In the genomic region with DNA sequence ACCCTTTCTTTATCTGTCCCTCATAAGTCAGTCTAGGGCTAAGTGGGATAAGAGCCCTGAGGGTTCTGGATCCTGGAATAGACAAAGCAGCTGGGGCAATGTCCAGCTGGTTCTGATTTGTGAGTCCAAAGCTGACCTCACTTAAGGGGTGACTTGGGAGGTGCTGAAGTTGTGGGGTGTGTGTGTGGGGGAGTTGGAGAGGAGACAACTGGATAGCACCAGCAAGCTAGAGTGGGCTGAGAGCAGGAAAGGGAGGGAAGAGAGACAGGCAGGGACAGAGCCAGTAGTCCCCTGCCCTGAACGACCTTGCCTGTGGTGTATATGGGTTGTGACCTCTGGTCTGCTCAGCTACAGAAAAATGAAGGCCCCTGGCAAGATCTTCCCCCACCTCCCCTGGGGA, we compare ENCODE assay signal across 15 mouse cellular contexts. TPM values are rescaled to one million over a fixed set of nuclear protein-coding genes. Genes with fewer than 3 reads are reported as not detected.
A peak's percentile ranks its signal among the peaks of the same experiment; 100 is the strongest.
DNase-seq lines count a peak whose midpoint lies in the region; ATAC-seq and TF ChIP-seq lines count a peak whose summit lies in the region.
"Had no signal": no experiment of that assay in that cellular context is flagged by ENCODE, and none has a peak within 500 bp of the region (broad histone marks: within the 10 kb centered on the region; RNA-seq: fewer than 3 reads in every experiment).

No protein-coding gene starts in this region.

- peak overlapping the region; percentile 57 for H3K9ac ChIP-seq in forebrain, embryonic 13.5 days
- peak overlapping the region; percentile 28; the same call in 1 of the 2 replicates for H3K9ac ChIP-seq in hindbrain, postnatal 0 days (replicated peaks; ENCODE audit: low read length)
- H3K9ac ChIP-seq in neural tube, embryonic 14.5 days (replicated peaks; ENCODE audit: low read depth, low read length) = no peak overlapping the region
- H3K9ac ChIP-seq: lung, embryonic 14.5 days had no signal

- peaks cover 64% of the 10 kb centered on the region for H3K4me1 ChIP-seq in forebrain, embryonic 13.5 days
- H3K4me1 ChIP-seq in hindbrain, postnatal 0 days (ENCODE audit: insufficient read depth, low read length) = peaks cover 24% of the 10 kb centered on the region
- peaks cover 60% of the 10 kb centered on the region for H3K4me1 ChIP-seq in neural tube, embryonic 14.5 days (ENCODE audit: control insufficient read depth, insufficient read depth, low read length)

- H3K9me3 ChIP-seq in forebrain, embryonic 13.5 days (replicated peaks) = no peaks in the 10 kb centered on the region
- no peaks in the 10 kb centered on the region for H3K9me3 ChIP-seq in hindbrain, postnatal 0 days (ENCODE audit: low read length)
- H3K9me3 ChIP-seq in neural tube, embryonic 14.5 days (ENCODE audit: control insufficient read depth, low read length) = no peaks in the 10 kb centered on the region

- peak overlapping the region; percentile 26 for H3K4me3 ChIP-seq in forebrain, embryonic 13.5 days
- no peak overlapping the region for H3K4me3 ChIP-seq in hindbrain, postnatal 0 days (ENCODE audit: low read length)
- peak overlapping the region; percentile 11; the same call in 1 of the 2 replicates for H3K4me3 ChIP-seq in neural tube, embryonic 14.5 days (ENCODE audit: low read depth, low read length)
- H3K4me3 ChIP-seq: erythroblast, embryonic 14.5 days had no signal

- no peaks in the 10 kb centered on the region for H3K36me3 ChIP-seq in forebrain, embryonic 13.5 days (ENCODE audit: poor library complexity, severe bottlenecking)
- no peaks in the 10 kb centered on the region for H3K36me3 ChIP-seq in hindbrain, postnatal 0 days (ENCODE audit: insufficient read depth, low read length)
- H3K36me3 ChIP-seq in neural tube, embryonic 14.5 days (ENCODE audit: control insufficient read depth, insufficient read depth, low read length) = no peaks in the 10 kb centered on the region

- peak; percentile 20 for DNase-seq in kidney, postnatal 10 days
- no peak for DNase-seq in kidney, adult 18-20 months
- DNase-seq in hindbrain, postnatal 0 days (ENCODE audit: low spot score) = no peak
- no peak for DNase-seq in thymus, postnatal 14 days
- no peak for DNase-seq in right cerebral cortex, postnatal 36 days (ENCODE audit: low spot score in 2 of 2)
- DNase-seq: adrenal gland, adult 2 months; gastrocnemius, postnatal 10 days; kidney, postnatal 25 days; lung, embryonic 14.5 days had no signal

- 25% methylated on average over 1 of the region's 1 CpGs for WGBS in forebrain, embryonic 13.5 days
- 9% methylated on average over 1 of the region's 1 CpGs for WGBS in hindbrain, postnatal 0 days
- WGBS in neural tube, embryonic 14.5 days = 0% methylated on average over 1 of the region's 1 CpGs

- peak overlapping the region; percentile 88 for H3K27ac ChIP-seq in forebrain, embryonic 13.5 days
- H3K27ac ChIP-seq in hindbrain, postnatal 0 days = peak overlapping the region; percentile 68; the same call in 1 of the 2 replicates
- H3K27ac ChIP-seq in neural tube, embryonic 14.5 days (ENCODE audit: low read depth, low read length) = peak overlapping the region; percentile 86

- peak overlapping the region; percentile 56 for H3K4me2 ChIP-seq in forebrain, embryonic 13.5 days
- peak overlapping the region; percentile 39 for H3K4me2 ChIP-seq in hindbrain, postnatal 0 days (ENCODE audit: low read depth, low read length)
- peak overlapping the region; percentile 39 for H3K4me2 ChIP-seq in neural tube, embryonic 14.5 days (ENCODE audit: low read depth, low read length)
- H3K4me2 ChIP-seq: lung, embryonic 14.5 days had no signal

- no peak for TF ChIP-seq CTCF in hindbrain, postnatal 0 days (IDR thresholded peaks at IDR 0.05; ENCODE audit: low read depth)

- H3K27me3 ChIP-seq in forebrain, embryonic 13.5 days = no peaks in the 10 kb centered on the region
- no peaks in the 10 kb centered on the region for H3K27me3 ChIP-seq in hindbrain, postnatal 0 days (ENCODE audit: insufficient read depth, low read length)
- no peaks in the 10 kb centered on the region for H3K27me3 ChIP-seq in neural tube, embryonic 14.5 days (ENCODE audit: control insufficient read depth, insufficient read depth, low read length)
- H3K27me3 ChIP-seq: Patski had no signal

- no peak for ATAC-seq in forebrain, embryonic 13.5 days
- no peak for ATAC-seq in hindbrain, postnatal 0 days
- no peak for ATAC-seq in neural tube, embryonic 14.5 days (ENCODE audit: low read depth)
- ATAC-seq: inflammation-experienced regulatory T-cells, adult 6 months; Patski had no signal

RNA-seq across cellular contexts. Expression of a gene that starts 13.4 kb away (rescaled TPM):
- 14.6 and 17.7 TPM in 2 replicates for polyA plus RNA-seq in forebrain, embryonic 13.5 days (2015; fragmentation: Nextera tagmentation; extraction: Ambion mirVana)
- 23.9 and 40.1 TPM in 2 replicates for total RNA-seq in hindbrain, postnatal 0 days (2014; rRNA removed)
- polyA plus RNA-seq in hindbrain, postnatal 0 days (2015; fragmentation: Nextera tagmentation; extraction: Ambion mirVana) = 12.5 and 14.1 TPM in 2 replicates
- 12.1 and 15.3 TPM in 2 replicates for polyA plus RNA-seq in neural tube, embryonic 14.5 days (2014; fragmentation: Nextera tagmentation; extraction: Ambion mirVana)
- total RNA-seq: megakaryocyte, adult 5-6 weeks had no signal
- polyA plus RNA-seq: erythroblast, embryonic 14.5 days had no signal
